Mouse (Mus musculus) forebrain, embryonic 14.5 days (tissue): Measurements from ENCODE around the gene Hes5. TPM values are rescaled to one million over a fixed set of nuclear protein-coding genes. Genes with fewer than 3 reads are reported as not detected.

Source experiments
- ATAC-seq: fragments of 200-750 bp; cut with Nextera tagmentation; 2 replicates; pipeline ENCODE4 v1.8.0; 2017; ENCODE audit warnings: mild to moderate bottlenecking, moderate library complexity
- DNase-seq: peaks from one replicate; pipeline ENCODE4 v3.0.0-alpha.2; 2015; ENCODE audit warnings: low spot score
- H3K27ac ChIP-seq: fragments of 300-500 bp; sonication (generic); 2 replicates; pipeline ENCODE4 v1.5.1; 2014; ENCODE audit warnings: low read depth, mild to moderate bottlenecking, control low read depth, low read length, moderate library complexity
- H3K27me3 ChIP-seq: fragments of 300-500 bp; sonication (generic); replicated peaks from 2 replicates; pipeline ENCODE4 v1.6.1; 2014; ENCODE audit warnings: low read length, control low read depth, mixed read lengths; ENCODE audit not compliant: control insufficient read depth, insufficient read depth
- H3K36me3 ChIP-seq: fragments of 300-500 bp; sonication (generic); 2 replicates; pipeline ENCODE4 v1.6.1; 2014; ENCODE audit warnings: low read length, control low read depth; ENCODE audit not compliant: control insufficient read depth, insufficient read depth
- H3K4me1 ChIP-seq: fragments of 300-500 bp; sonication (generic); 2 replicates; pipeline ENCODE4 v1.6.1; 2014; ENCODE audit warnings: antibody characterized with exemption, low read length, control low read depth; ENCODE audit not compliant: control insufficient read depth, insufficient read depth
- H3K4me2 ChIP-seq: fragments of 300-500 bp; sonication (generic); 2 replicates; pipeline ENCODE4 v1.6.1; 2014; ENCODE audit warnings: mild to moderate bottlenecking, control low read depth, low read length
- H3K4me3 ChIP-seq: fragments of 300-500 bp; sonication (generic); 2 replicates; pipeline ENCODE4 v1.5.1; 2014; ENCODE audit warnings: low read depth, low read length, control low read depth
- H3K9ac ChIP-seq: fragments of 300-500 bp; sonication (generic); 2 replicates; pipeline ENCODE4 v1.6.1; 2014; ENCODE audit warnings: mild to moderate bottlenecking, low read length, control low read depth, moderate library complexity
- H3K9me3 ChIP-seq: fragments of 300-500 bp; sonication (generic); replicated peaks from 2 replicates; pipeline ENCODE4 v1.6.1; 2016; ENCODE audit warnings: low read length, control low read depth, mixed read lengths; ENCODE audit not compliant: control insufficient read depth
- WGBS: fragments of 180-500 bp; shearing (Covaris S2); extraction: QIAGEN DNeasy Blood & Tissue Kit; methylation state at CpG from one replicate; pipeline ENCODE4 v1.1.7; 2014; 5-methylcytosine and 5-hydroxymethylcytosine counted together
- polyA plus RNA-seq: library from polyadenylated mRNA; unstranded; fragments of >200 nt; fragmentation: Nextera tagmentation; extraction: Ambion mirVana; gene quantifications from 2 replicates; pipeline ENCODE4 v1.2.1, GENCODE M21; 2014

Hes5 gene
- polyA plus RNA-seq, 1 experiment from 2014 or later: 86.0 TPM

DNA sequence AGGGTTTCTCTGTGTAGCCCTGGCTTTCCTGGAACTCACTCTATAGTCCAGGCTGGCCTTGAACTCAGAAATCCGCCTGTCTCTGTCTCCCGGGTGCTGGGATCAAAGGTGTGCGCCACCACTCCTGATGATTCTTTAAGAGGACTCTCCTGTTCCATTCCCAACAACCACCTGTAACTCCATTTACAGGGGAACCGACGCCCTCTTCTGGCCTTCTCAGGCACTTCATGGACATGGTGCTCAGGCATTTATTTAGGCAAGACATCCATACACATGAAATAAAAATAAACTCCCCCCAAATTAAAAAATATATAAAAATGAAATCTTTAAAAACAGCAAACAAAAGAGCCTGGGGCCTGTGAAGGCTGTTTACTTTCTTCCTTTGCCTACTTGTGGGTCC, 6.5 kb downstream of the Hes5 start:
- no peak overlapping the region for H3K4me3 ChIP-seq
- H3K9me3 ChIP-seq: no peaks in the 10 kb centered on the region
- H3K27ac ChIP-seq: no peak overlapping the region
- H3K36me3 ChIP-seq: peaks cover 37% of the 10 kb centered on the region
- DNase-seq (peak; percentile 83), ATAC-seq (no peak)
- no peak overlapping the region for H3K9ac ChIP-seq
- no peak overlapping the region for H3K4me2 ChIP-seq
- H3K27me3 ChIP-seq: no peaks in the 10 kb centered on the region
- peaks cover 22% of the 10 kb centered on the region for H3K4me1 ChIP-seq
- 45% methylated on average over 5 of the region's 5 CpGs for WGBS

DNA sequence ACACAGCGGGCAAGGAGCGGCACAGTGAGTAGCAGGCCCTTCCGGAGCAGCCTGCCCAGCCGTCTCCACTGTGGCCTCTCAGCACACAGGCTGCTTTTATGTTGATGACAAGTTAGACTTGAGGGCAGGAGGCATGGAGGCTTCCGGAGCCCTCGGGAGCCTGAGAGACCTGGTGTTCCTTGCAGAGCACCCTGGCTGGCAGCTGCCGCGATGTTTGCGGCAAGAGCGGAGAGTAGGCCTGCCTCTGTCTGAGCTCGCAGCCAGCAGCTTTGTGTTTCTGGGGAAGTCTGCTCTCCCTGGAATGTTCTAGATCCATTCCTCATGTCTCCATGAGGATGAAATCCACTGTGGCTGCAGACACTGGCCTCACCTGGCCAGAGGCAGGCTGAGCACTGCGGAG, 11.8 kb downstream of the Hes5 start:
- H3K27ac ChIP-seq: no peak overlapping the region
- no peaks in the 10 kb centered on the region for H3K27me3 ChIP-seq
- H3K4me3 ChIP-seq: no peak overlapping the region
- no peak for ATAC-seq
- DNase-seq: no peak
- no peak overlapping the region for H3K4me2 ChIP-seq
- H3K9me3 ChIP-seq: no peaks in the 10 kb centered on the region
- WGBS: 92% methylated on average over 12 of the region's 12 CpGs
- no peak overlapping the region for H3K9ac ChIP-seq
- H3K4me1 ChIP-seq: no peaks in the 10 kb centered on the region
- H3K36me3 ChIP-seq: peaks cover 88% of the 10 kb centered on the region

DNA sequence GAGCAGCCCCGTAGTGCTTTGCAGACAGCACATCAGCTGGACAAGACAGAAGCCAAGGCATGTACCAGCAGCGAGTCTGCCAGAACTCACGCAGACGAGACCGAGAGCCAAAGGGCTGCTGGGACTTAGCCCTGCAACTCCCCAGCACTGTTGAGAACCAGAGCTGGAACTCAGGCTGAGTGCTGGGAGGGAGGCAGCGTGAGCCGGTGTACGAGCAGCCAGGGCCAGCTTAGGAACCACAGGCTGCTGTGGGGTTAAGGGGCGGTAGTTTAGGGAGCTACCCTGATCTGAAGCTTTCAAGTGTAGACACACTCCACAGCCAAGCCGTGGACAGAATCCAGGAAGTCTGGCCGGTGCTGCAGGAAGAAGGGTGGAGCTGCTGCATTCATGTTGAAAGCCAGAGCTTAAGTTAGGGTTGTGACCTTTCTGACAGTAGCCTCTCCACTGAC, 13.5 kb downstream of the Hes5 start:
- ATAC-seq: no peak
- no peak overlapping the region for H3K4me3 ChIP-seq
- DNase-seq: no peak
- no peak overlapping the region for H3K4me2 ChIP-seq
- no peaks in the 10 kb centered on the region for H3K4me1 ChIP-seq
- H3K27ac ChIP-seq: no peak overlapping the region
- peaks cover 100% of the 10 kb centered on the region for H3K36me3 ChIP-seq
- no peaks in the 10 kb centered on the region for H3K9me3 ChIP-seq
- H3K27me3 ChIP-seq: no peaks in the 10 kb centered on the region
- no peak overlapping the region for H3K9ac ChIP-seq
- 93% methylated on average over 11 of the region's 11 CpGs for WGBS

GRCm38 (mm10) chr4:154980110-154980509, 19.4 kb downstream of the Hes5 start:
- no peaks in the 10 kb centered on the region for H3K9me3 ChIP-seq
- H3K4me1 ChIP-seq: no peaks in the 10 kb centered on the region
- H3K4me2 ChIP-seq: no peak overlapping the region
- no peak overlapping the region for H3K27ac ChIP-seq
- DNase-seq (no peak), ATAC-seq (no peak)
- peaks cover 70% of the 10 kb centered on the region for H3K36me3 ChIP-seq
- no peak overlapping the region for H3K9ac ChIP-seq
- 93% methylated on average over 4 of the region's 4 CpGs for WGBS
- no peak overlapping the region for H3K4me3 ChIP-seq
- no peaks in the 10 kb centered on the region for H3K27me3 ChIP-seq

- no peak for ATAC-seq
- Histone ChIP-seq H3K36me3 (peaks cover 61% of the 10 kb centered on the region), H3K4me3 (no peak overlapping the region), H3K27ac (no peak overlapping the region), H3K9ac (no peak overlapping the region), H3K4me2 (no peak overlapping the region), H3K27me3 (no peaks in the 10 kb centered on the region), H3K9me3 (no peaks in the 10 kb centered on the region), H3K4me1 (no peaks in the 10 kb centered on the region)
- no peak for DNase-seq
- 94% methylated on average over 6 of the region's 6 CpGs for WGBS
Observed at GRCm38 (mm10) chr4:154981076-154981475, 20.4 kb downstream of the Hes5 start.

- DNase-seq (peak; percentile 81), ATAC-seq (peak; percentile 74)
- no peak overlapping the region for H3K4me2 ChIP-seq
- no peak overlapping the region for H3K27ac ChIP-seq
- H3K4me1 ChIP-seq: no peaks in the 10 kb centered on the region
- no peak overlapping the region for H3K9ac ChIP-seq
- H3K4me3 ChIP-seq: no peak overlapping the region
- peaks cover 56% of the 10 kb centered on the region for H3K36me3 ChIP-seq
- WGBS: 33% methylated on average over 7 of the region's 7 CpGs
- no peaks in the 10 kb centered on the region for H3K9me3 ChIP-seq
- no peaks in the 10 kb centered on the region for H3K27me3 ChIP-seq
Observed at GRCm38 (mm10) chr4:154981530-154981929, 20.8 kb downstream of the Hes5 start.

DNA sequence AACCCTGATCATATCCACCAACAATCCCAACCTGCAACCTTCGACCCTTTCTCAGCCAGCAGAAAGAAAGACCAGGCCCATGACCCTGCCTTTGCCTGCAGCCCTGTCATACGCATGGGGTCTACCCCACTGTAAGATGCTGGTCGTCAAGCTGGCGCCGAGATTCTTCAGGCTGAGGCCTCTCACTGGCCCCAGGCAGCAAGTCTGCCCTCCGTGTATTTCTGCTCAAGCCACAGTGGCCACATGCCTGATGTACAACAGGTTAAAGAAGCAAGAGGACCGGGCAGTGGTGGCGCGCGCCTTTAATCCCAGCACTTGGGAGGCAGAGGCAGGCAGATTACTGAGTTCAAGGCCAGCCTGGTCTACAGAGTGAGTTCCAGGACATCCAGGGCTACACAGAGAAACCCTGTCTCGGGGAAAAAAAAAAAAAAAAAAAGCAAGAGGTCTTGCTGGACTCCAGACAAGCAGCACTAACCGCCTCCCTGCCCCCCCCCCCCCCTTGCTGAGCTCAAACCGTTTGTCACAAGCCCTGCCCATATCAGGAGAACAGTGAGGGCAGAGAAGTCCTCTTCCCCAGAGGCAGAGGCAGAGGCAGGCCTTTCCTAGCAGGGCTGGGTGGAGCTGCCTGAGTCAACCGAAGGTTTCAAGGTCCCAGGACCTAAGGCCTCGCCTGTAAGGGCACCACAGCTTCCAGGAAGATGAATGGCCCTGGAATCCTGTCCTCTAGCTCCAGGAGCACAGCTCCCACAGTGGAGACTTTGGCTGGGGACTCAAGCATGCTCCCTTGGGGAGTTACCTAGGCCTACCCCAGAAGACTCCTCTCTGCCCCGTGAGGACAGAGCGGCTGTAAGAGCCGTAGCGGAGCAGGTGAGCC, 21.8 kb downstream of the Hes5 start:
- ATAC-seq (no peak), DNase-seq (no peak)
- Histone ChIP-seq H3K9ac (no peak overlapping the region), H3K4me2 (no peak overlapping the region), H3K9me3 (no peaks in the 10 kb centered on the region), H3K4me3 (no peak overlapping the region), H3K4me1 (no peaks in the 10 kb centered on the region), H3K36me3 (peaks cover 47% of the 10 kb centered on the region), H3K27me3 (no peaks in the 10 kb centered on the region), H3K27ac (no peak overlapping the region)
- 77% methylated on average over 19 of the region's 19 CpGs for WGBS

DNA sequence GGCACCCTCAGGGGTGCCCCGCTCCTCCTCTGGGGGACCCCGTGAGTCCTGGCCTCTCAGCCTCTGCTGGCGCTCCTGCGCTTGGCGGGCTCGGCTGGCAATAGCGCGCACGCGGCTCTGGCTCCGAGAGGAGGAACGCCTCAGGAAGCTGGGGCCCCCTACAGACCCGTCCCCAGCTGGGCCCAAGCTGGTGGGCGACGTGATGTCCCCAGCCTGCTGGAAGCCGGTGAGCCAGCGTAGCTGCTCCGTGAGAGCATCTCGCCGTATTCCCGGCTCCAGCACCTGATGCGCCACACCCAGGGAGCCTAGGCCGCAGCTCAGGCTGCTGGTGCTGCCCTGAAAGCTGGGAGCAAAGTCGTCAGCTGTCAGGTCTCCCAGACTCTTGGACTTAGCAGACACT, 23.0 kb downstream of the Hes5 start:
- DNase-seq: peak; percentile 6
- WGBS: 17% methylated on average over 24 of the region's 24 CpGs
- Histone ChIP-seq H3K36me3 (peaks cover 34% of the 10 kb centered on the region), H3K4me1 (no peaks in the 10 kb centered on the region), H3K27ac (no peak overlapping the region), H3K4me3 (no peak overlapping the region), H3K27me3 (no peaks in the 10 kb centered on the region), H3K9ac (0 out of 2 replicates have a peak overlapping the region, but pooled peaks have one; percentile 25), H3K9me3 (no peaks in the 10 kb centered on the region), H3K4me2 (no peak overlapping the region)
- ATAC-seq: no peak

- DNase-seq: no peak
- no peak overlapping the region for H3K27ac ChIP-seq
- no peaks in the 10 kb centered on the region for H3K27me3 ChIP-seq
- no peak for ATAC-seq
- 0 out of 2 replicates have a peak overlapping the region, but pooled peaks have one; percentile 35 for H3K9ac ChIP-seq
- no peaks in the 10 kb centered on the region for H3K9me3 ChIP-seq
- H3K36me3 ChIP-seq: peaks cover 19% of the 10 kb centered on the region
- no peaks in the 10 kb centered on the region for H3K4me1 ChIP-seq
- 77% methylated on average over 5 of the region's 5 CpGs for WGBS
- H3K4me3 ChIP-seq: no peak overlapping the region
- H3K4me2 ChIP-seq: no peak overlapping the region
Observed at GRCm38 (mm10) chr4:154985151-154985777, 24.5 kb downstream of the Hes5 start.
